Mouse (Mus musculus): ENCODE measurements around the gene Kctd7.

Gene Kctd7

GRCm38 (mm10) chr5:130143101-130143500 lies 1.6 kb upstream of the Kctd7 start:
- CTCF ChIA-PET: no interaction called here

- CTCF ChIA-PET: no interaction called here
Observed at GRCm38 (mm10) chr5:130143977-130144333, 706 bp upstream of the Kctd7 start.

- CTCF ChIA-PET: interaction anchor here (0.6 kb wide), 1 partner anchor 28 kb away, joined by 5 read pairs; no protein-coding TSS in a partner anchor
Observed at GRCm38 (mm10) chr5:130145961-130146360, 1.3 kb downstream of the Kctd7 start.

GRCm38 (mm10) chr5:130149726-130150310 lies 5.2 kb downstream of the Kctd7 start:
- CTCF ChIA-PET: no interaction called here

GRCm38 (mm10) chr5:130154286-130154685 lies 9.6 kb downstream of the Kctd7 start:
- CTCF ChIA-PET: no interaction called here

GRCm38 (mm10) chr5:130158545-130158944 lies 13.9 kb downstream of the Kctd7 start:
- CTCF ChIA-PET: interaction anchor here (0.7 kb wide), 1 partner anchor 9 kb away, joined by 6 read pairs; no protein-coding TSS in a partner anchor

GRCm38 (mm10) chr5:130159761-130160201 lies 15.1 kb downstream of the Kctd7 start:
- CTCF ChIA-PET: no interaction called here

GRCm38 (mm10) chr5:130163670-130164069 lies 19.0 kb downstream of the Kctd7 start:
- CTCF ChIA-PET: interaction anchor here (0.6 to 0.8 kb wide), 3 partner anchors 12 to 119 kb away, joined by 3 to 4 read pairs (median 3); no protein-coding TSS in a partner anchor

GRCm38 (mm10) chr5:130165213-130165612 lies 20.6 kb downstream of the Kctd7 start:
- CTCF ChIA-PET: interaction anchor here (0.6 to 1.1 kb wide), 3 partner anchors 36 to 167 kb away, joined by 3 to 9 read pairs (median 4); no protein-coding TSS in a partner anchor

GRCm38 (mm10) chr5:130169109-130169508 lies 24.4 kb downstream of the Kctd7 start:
- CTCF ChIA-PET: interaction anchor here (1.3 kb wide), 1 partner anchor 145 kb away, joined by 3 read pairs; no protein-coding TSS in a partner anchor

GRCm38 (mm10) chr5:130170666-130171422 lies 26.2 kb downstream of the Kctd7 start:
- CTCF ChIA-PET: interaction anchor here (0.6 to 1.0 kb wide), 2 partner anchors 384 to 391 kb away, joined by 4 to 5 read pairs; partner anchors contain the start of gene Psph

GRCm38 (mm10) chr5:130171423-130171954 lies 26.8 kb downstream of the Kctd7 start, which contains the start of gene Rabgef1:
Rabgef1 (plus strand) TSS chr5:130171798.
- CTCF ChIA-PET: interaction anchor here (1.0 kb wide), 1 partner anchor 384 kb away, joined by 4 read pairs; the partner anchor contains the start of gene Psph

- CTCF ChIA-PET: no interaction called here
Observed at GRCm38 (mm10) chr5:130171956-130172601, 27.4 kb downstream of the Kctd7 start.

GRCm38 (mm10) chr5:130173012-130173411 lies 28.4 kb downstream of the Kctd7 start:
- CTCF ChIA-PET: interaction anchor here (0.5 kb wide), 1 partner anchor 146 kb away, joined by 4 read pairs; no protein-coding TSS in a partner anchor

- CTCF ChIA-PET: no interaction called here
Observed at GRCm38 (mm10) chr5:130177871-130178270, 33.2 kb downstream of the Kctd7 start.

- CTCF ChIA-PET: no interaction called here
Observed at GRCm38 (mm10) chr5:130180362-130180761, 35.7 kb downstream of the Kctd7 start.

GRCm38 (mm10) chr5:130181740-130182540 lies 37.3 kb downstream of the Kctd7 start:
- CTCF ChIA-PET: no interaction called here

GRCm38 (mm10) chr5:130182541-130182821 lies 37.8 kb downstream of the Kctd7 start:
- CTCF ChIA-PET: no interaction called here

- CTCF ChIA-PET: no interaction called here
Observed at GRCm38 (mm10) chr5:130184193-130184856, 39.7 kb downstream of the Kctd7 start.

- CTCF ChIA-PET: no interaction called here
Observed at GRCm38 (mm10) chr5:130185312-130185711, 40.7 kb downstream of the Kctd7 start.

- CTCF ChIA-PET: no interaction called here
Observed at GRCm38 (mm10) chr5:130187383-130187782, 42.7 kb downstream of the Kctd7 start.
